Mouse (Mus musculus) thymus, postnatal 0 days (tissue): ENCODE measurements around the gene Cdkal1. TPM values are rescaled to one million over a fixed set of nuclear protein-coding genes. Genes with fewer than 3 reads are reported as not detected.

Source experiments
- polyA plus RNA-seq: library from polyadenylated mRNA; unstranded; fragments of >200 nt; fragmentation: Nextera tagmentation; extraction: Ambion mirVana; gene quantifications from 2 replicates; pipeline ENCODE4 v1.2.1, GENCODE M21; 2015

The Cdkal1 gene
- polyA plus RNA-seq, 1 experiment from 2014 or later, result 31.9 TPM

Other genes with a start within 250 kb of the Cdkal1 start
- 7.1 and 7.5 TPM in 2 replicates for gene E2f3, start 130.4 kb upstream of the Cdkal1 start, polyA plus RNA-seq